Mouse (Mus musculus): ENCODE results near the gene St5. TPM values are rescaled to one million over a fixed set of nuclear protein-coding genes. Genes with fewer than 3 reads are reported as not detected.

Gene St5
- polyA plus RNA-seq, 1 experiment from 2014 or later = 21.7 TPM

DNA sequence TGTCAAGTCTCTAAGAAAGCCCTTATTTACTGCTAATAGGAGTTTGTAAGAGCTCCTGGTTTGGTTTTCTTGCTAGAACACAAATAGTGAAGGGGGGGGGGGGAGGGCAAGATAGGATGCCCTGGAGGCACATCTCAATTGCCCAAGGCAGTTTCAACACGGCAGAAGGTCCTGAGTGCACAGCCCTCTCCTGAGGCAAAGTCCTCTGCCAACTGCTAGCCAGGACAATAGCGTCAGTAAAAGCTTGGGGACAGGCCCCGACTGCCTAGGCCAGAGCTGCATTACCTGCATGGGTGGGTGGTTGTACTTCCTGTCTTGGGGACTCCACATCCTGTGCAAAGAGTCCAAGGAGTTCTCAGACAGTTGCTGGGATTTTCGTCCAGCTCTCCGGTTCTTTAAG is 158.6 kb downstream of the St5 start:
- Histone ChIP-seq H3K9me3 (no peaks in the 10 kb centered on the region), H3K4me1 (replicated peaks) (no peaks in the 10 kb centered on the region), H3K4me3 (replicated peaks) (no peak overlapping the region), H3K9ac (replicated peaks) (no peak overlapping the region), H3K27me3 (no peaks in the 10 kb centered on the region), H3K36me3 (peaks cover 14% of the 10 kb centered on the region; the same call in 1 of the 2 replicates), H3K4me2 (replicated peaks) (no peak overlapping the region), H3K27ac (no peak overlapping the region)
- no peak for ATAC-seq
- WGBS = 79% methylated on average over 5 of the region's 5 CpGs

GRCm38 (mm10) chr7:109542364-109542628 is 161.1 kb downstream of the St5 start:
- no peak overlapping the region for H3K27ac ChIP-seq
- H3K9ac ChIP-seq (replicated peaks) = no peak overlapping the region
- no peaks in the 10 kb centered on the region for H3K9me3 ChIP-seq
- no peak overlapping the region for H3K4me2 ChIP-seq (replicated peaks)
- no peaks in the 10 kb centered on the region for H3K27me3 ChIP-seq
- H3K4me3 ChIP-seq (replicated peaks) = no peak overlapping the region
- peaks cover 20% of the 10 kb centered on the region for H3K36me3 ChIP-seq
- ATAC-seq = no peak
- H3K4me1 ChIP-seq (replicated peaks) = no peaks in the 10 kb centered on the region
- WGBS = 91% methylated on average over 3 of the region's 3 CpGs

DNA sequence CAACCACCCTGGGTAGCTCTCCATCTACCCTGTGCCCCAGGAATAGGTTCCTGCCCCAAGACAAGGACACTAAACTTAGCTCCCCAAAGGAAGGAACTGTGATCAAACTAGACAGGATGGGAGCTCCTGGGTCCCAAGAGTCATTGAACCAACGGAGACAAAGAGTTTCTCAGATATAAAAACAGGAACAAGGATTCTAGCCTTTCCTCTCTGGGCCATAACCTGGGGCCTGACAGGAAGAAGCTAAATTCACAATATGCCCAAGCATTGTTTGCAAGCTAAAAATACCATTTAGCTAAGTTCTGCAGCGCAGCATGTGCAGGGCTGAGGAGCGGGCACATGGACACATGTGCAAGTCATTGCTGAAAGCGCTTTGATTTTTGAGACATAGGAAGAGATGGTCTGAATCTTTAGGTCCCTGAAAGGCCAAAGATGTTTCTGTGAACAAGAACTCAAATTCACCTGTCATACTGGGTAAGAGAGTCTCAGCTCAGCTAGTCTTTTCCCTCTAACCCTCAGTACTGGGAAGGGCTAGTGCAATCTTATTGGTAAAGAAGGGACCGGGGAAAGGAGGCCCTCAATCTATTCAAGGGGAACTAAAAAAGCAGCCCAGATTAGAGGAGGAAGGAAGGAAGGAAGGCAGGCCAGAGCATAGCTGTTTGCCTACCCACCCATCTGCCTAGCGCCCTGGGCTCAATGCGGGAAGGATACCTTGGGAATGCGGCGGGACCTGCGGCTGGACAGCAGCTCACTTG is 161.6 kb downstream of the St5 start:
- WGBS = 94% methylated on average over 10 of the region's 10 CpGs
- H3K4me3 ChIP-seq (replicated peaks) = no peak overlapping the region
- H3K9me3 ChIP-seq = no peaks in the 10 kb centered on the region

DNA sequence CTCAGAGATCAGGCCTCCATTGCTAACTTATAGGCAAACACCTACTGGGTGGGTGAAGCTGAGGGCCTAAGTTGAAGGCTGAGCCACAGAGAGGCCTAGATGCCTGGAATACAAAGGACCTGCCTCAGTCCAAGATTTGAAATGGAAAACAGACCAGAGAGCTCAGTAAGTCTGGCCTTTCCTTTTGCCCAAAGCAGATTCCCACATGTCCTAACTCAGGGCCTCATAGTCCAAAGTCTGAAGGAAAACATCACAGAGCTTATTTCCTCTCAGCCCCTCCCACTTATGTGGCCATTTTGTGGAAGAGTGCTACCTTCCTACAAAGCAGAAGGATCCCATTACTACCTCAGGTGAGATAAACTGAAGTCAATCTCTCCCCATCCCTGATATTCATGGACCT is 162.5 kb downstream of the St5 start:
- no peak overlapping the region for H3K4me2 ChIP-seq (replicated peaks)
- H3K36me3 ChIP-seq = peaks cover 20% of the 10 kb centered on the region
- no peak overlapping the region for H3K4me3 ChIP-seq (replicated peaks)
- no peaks in the 10 kb centered on the region for H3K27me3 ChIP-seq
- H3K9ac ChIP-seq (replicated peaks) = no peak overlapping the region
- H3K4me1 ChIP-seq (replicated peaks) = peaks cover 7% of the 10 kb centered on the region; the same call in 1 of the 2 replicates
- H3K9me3 ChIP-seq = no peaks in the 10 kb centered on the region
- ATAC-seq = no peak
- H3K27ac ChIP-seq = no peak overlapping the region

More for the DNA sequence above, 161.6 kb downstream of the St5 start:
- Histone ChIP-seq H3K4me1 (replicated peaks) (peaks cover 1% of the 10 kb centered on the region; the same call in 1 of the 2 replicates), H3K27ac (no peak overlapping the region), H3K27me3 (no peaks in the 10 kb centered on the region), H3K36me3 (peaks cover 20% of the 10 kb centered on the region), H3K4me2 (replicated peaks) (no peak overlapping the region), H3K9ac (replicated peaks) (no peak overlapping the region)
- ATAC-seq = no peak

DNA sequence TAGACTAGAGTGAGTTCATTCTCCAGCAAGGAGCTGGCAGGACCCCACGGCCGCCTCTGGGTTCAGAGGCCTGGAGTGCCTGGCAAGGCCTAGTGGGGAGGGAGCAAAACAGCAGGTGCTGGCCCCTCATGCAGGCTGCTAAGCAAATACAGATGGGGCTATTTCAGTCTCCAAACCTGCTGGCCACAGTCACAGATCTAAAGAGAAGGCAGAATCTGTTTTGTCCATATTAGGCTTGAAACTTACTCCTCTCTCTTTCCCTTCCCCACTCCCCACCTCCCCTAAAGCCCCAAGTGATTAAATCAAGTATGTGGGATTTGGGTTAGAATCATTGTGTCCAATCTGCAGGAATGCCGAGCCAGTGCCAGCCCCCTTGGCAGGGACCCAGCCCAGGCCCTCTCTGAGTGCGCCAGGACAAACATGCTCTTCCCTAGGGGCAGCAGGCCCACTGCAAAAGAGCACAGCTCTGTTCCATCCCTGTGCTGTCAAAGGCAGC is 166.9 kb downstream of the St5 start:
- no peak overlapping the region for H3K4me2 ChIP-seq (replicated peaks)
- peak overlapping the region; percentile 57 for H3K27ac ChIP-seq
- WGBS = 51% methylated on average over 4 of the region's 4 CpGs
- H3K4me1 ChIP-seq (replicated peaks) = peaks cover 7% of the 10 kb centered on the region; the same call in 1 of the 2 replicates
- H3K36me3 ChIP-seq = peaks cover 22% of the 10 kb centered on the region
- no peaks in the 10 kb centered on the region for H3K9me3 ChIP-seq
- H3K9ac ChIP-seq (replicated peaks) = no peak overlapping the region
- no peaks in the 10 kb centered on the region for H3K27me3 ChIP-seq
- peak; percentile 91 for ATAC-seq
- no peak overlapping the region for H3K4me3 ChIP-seq (replicated peaks)

DNA sequence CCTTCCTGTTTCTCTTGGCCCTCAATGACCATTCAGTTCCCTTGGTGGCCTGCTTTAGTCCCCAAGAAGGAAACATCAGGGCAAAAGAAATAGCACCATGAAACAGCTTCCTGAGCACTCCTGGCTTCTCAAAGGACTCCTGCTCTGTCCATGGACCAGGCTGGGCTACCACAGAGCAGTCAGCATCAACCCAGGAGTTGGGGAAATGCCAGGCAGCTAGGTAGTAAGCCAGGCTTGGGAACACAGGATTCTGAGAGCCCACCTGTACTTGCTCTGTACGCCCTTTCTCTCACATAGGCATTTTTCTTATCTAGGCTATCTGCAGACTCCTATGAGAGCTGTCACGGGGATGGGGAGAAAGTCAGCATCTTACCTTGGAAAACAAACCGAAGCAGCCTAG is 168.5 kb downstream of the St5 start:
- H3K4me3 ChIP-seq (replicated peaks) = no peak overlapping the region
- H3K36me3 ChIP-seq = peaks cover 32% of the 10 kb centered on the region
- no peaks in the 10 kb centered on the region for H3K27me3 ChIP-seq
- 97% methylated on average over 3 of the region's 3 CpGs for WGBS
- no peak overlapping the region for H3K27ac ChIP-seq
- H3K4me2 ChIP-seq (replicated peaks) = no peak overlapping the region
- ATAC-seq = no peak
- peaks cover 7% of the 10 kb centered on the region; the same call in 1 of the 2 replicates for H3K4me1 ChIP-seq (replicated peaks)
- H3K9me3 ChIP-seq = no peaks in the 10 kb centered on the region
- H3K9ac ChIP-seq (replicated peaks) = no peak overlapping the region

DNA sequence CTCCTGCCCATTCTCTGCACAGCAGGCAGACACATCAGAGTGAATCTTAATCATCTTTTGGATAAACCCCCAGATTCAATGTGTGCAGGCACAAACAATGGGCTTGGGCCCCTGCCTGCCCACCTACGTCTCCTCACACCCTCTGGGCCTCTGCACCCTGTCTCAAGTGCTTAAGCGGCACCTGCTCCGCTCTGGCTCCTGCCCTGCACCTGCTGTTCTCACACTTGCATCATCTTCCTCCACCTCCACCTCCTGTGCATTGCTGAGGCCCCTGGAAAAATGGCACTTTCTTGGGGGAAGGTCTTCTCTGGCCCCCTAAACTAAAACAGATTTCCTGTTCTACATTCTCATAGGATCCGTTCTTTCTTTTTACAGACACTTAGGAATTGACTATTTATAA is 169.5 kb downstream of the St5 start:
- WGBS = 92% methylated on average over 4 of the region's 4 CpGs
- H3K9ac ChIP-seq (replicated peaks) = no peak overlapping the region
- ATAC-seq = no peak

GRCm38 (mm10) chr7:109533129-109533528 is 170.3 kb downstream of the St5 start:
- H3K27me3 ChIP-seq = no peaks in the 10 kb centered on the region

More for the DNA sequence above, 169.5 kb downstream of the St5 start:
- Histone ChIP-seq H3K4me1 (replicated peaks) (peaks cover 7% of the 10 kb centered on the region; the same call in 1 of the 2 replicates), H3K27me3 (no peaks in the 10 kb centered on the region), H3K4me3 (replicated peaks) (no peak overlapping the region), H3K4me2 (replicated peaks) (no peak overlapping the region), H3K27ac (no peak overlapping the region), H3K9me3 (no peaks in the 10 kb centered on the region), H3K36me3 (peaks cover 29% of the 10 kb centered on the region)

DNA sequence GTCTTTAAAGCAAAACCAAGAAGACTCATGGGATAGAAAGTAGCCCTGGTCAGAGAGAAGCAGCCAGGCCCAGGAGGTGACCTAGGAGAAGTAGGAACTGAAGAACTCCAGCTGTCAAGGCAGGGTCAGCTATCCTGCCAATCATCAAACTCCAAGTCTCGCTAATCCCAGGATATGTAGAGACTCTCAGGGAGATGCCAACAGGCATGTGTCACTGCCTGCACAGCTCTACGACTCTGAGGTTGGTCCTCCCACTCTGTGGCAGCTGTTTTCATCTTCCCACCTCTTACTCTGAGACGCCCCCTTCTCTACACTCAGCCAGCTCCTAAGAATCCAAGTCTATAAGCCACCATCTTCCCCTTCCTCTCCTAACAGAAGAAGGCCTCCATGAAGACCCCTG is 170.7 kb downstream of the St5 start:
- Histone ChIP-seq H3K27me3 (no peaks in the 10 kb centered on the region), H3K36me3 (peaks cover 29% of the 10 kb centered on the region), H3K27ac (no peak overlapping the region), H3K9ac (replicated peaks) (no peak overlapping the region), H3K9me3 (no peaks in the 10 kb centered on the region), H3K4me2 (replicated peaks) (no peak overlapping the region), H3K4me3 (replicated peaks) (no peak overlapping the region), H3K4me1 (replicated peaks) (peaks cover 7% of the 10 kb centered on the region; the same call in 1 of the 2 replicates)
- WGBS = 82% methylated on average over 3 of the region's 3 CpGs
- ATAC-seq = no peak

More at GRCm38 (mm10) chr7:109533129-109533528, 170.3 kb downstream of the St5 start:
- ATAC-seq = no peak
- Histone ChIP-seq H3K9ac (replicated peaks) (no peak overlapping the region), H3K9me3 (no peaks in the 10 kb centered on the region), H3K4me2 (replicated peaks) (no peak overlapping the region), H3K4me3 (replicated peaks) (no peak overlapping the region), H3K4me1 (replicated peaks) (peaks cover 7% of the 10 kb centered on the region; the same call in 1 of the 2 replicates), H3K36me3 (peaks cover 29% of the 10 kb centered on the region), H3K27ac (no peak overlapping the region)
- 83% methylated on average over 4 of the region's 4 CpGs for WGBS

DNA sequence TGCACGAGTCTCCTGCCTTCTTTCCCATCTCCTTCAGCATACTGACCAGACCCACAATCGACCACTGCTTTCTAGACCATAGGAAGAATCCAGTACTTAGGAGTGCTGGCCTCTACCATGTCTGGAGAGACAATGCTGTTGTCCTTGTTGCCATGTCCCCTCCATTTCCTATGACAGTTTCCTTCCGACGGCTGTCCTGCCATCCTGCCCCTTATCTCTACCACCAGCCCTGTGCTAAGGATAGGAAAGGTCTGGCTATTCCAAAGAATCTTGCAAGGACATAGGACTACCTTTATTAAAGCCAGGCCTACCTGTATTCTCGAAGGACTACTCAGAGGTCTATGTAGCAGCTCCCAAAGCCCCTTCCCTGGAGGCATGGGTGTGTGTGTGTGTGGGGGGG is 171.9 kb downstream of the St5 start:
- ATAC-seq = no peak
- no peak overlapping the region for H3K9ac ChIP-seq (replicated peaks)
- H3K4me2 ChIP-seq (replicated peaks) = no peak overlapping the region
- H3K4me1 ChIP-seq (replicated peaks) = peaks cover 3% of the 10 kb centered on the region; the same call in 1 of the 2 replicates
- no peak overlapping the region for H3K27ac ChIP-seq
- no peaks in the 10 kb centered on the region for H3K27me3 ChIP-seq
- H3K9me3 ChIP-seq = no peaks in the 10 kb centered on the region
- no peak overlapping the region for H3K4me3 ChIP-seq (replicated peaks)
- peaks cover 39% of the 10 kb centered on the region for H3K36me3 ChIP-seq
- WGBS = 84% methylated on average over 5 of the region's 5 CpGs

- H3K27me3 ChIP-seq = no peaks in the 10 kb centered on the region
- H3K4me3 ChIP-seq (replicated peaks) = no peak overlapping the region
- peaks cover 51% of the 10 kb centered on the region for H3K36me3 ChIP-seq
- H3K9ac ChIP-seq (replicated peaks) = 0 out of 2 replicates have a peak overlapping the region, but pooled peaks have one; percentile 8
- no peak overlapping the region for H3K27ac ChIP-seq
- ATAC-seq = no peak
- WGBS = 77% methylated on average over 2 of the region's 2 CpGs
- no peak overlapping the region for H3K4me2 ChIP-seq (replicated peaks)
- H3K9me3 ChIP-seq = no peaks in the 10 kb centered on the region
- no peaks in the 10 kb centered on the region for H3K4me1 ChIP-seq (replicated peaks)
These were observed 173.7 kb downstream of the St5 start for GRCm38 (mm10) chr7:109529741-109530140.

GRCm38 (mm10) chr7:109528356-109528755 is 175.0 kb downstream of the St5 start:
- no peak overlapping the region for H3K27ac ChIP-seq
- ATAC-seq = peak; percentile 79
- no peaks in the 10 kb centered on the region for H3K27me3 ChIP-seq
- 0 out of 2 replicates have a peak overlapping the region, but pooled peaks have one; percentile 19 for H3K9ac ChIP-seq (replicated peaks)
- H3K4me2 ChIP-seq (replicated peaks) = no peak overlapping the region
- peaks cover 60% of the 10 kb centered on the region for H3K36me3 ChIP-seq
- H3K9me3 ChIP-seq = no peaks in the 10 kb centered on the region
- H3K4me3 ChIP-seq (replicated peaks) = no peak overlapping the region
- WGBS = 12% methylated on average over 3 of the region's 3 CpGs
- H3K4me1 ChIP-seq (replicated peaks) = 0 out of 2 replicates have a peak, but pooled peaks cover 3% of the 10 kb centered on the region
